Mouse (Mus musculus) frontal cortex, adult (tissue): ENCODE measurements around the gene Asic2.

Source experiments
- ATAC-seq: cut with Nextera tagmentation; 2 replicates; pipeline ENCODE4 v1.9.2; 2017; ENCODE audit warnings: mild to moderate bottlenecking, moderate library complexity, mixed read lengths; ENCODE audit not compliant: low TSS enrichment

Asic2 gene

GRCm38 (mm10) chr11:80868039-80868438 is 1100.2 kb downstream of the Asic2 start:
- ATAC-seq: no peak

DNA sequence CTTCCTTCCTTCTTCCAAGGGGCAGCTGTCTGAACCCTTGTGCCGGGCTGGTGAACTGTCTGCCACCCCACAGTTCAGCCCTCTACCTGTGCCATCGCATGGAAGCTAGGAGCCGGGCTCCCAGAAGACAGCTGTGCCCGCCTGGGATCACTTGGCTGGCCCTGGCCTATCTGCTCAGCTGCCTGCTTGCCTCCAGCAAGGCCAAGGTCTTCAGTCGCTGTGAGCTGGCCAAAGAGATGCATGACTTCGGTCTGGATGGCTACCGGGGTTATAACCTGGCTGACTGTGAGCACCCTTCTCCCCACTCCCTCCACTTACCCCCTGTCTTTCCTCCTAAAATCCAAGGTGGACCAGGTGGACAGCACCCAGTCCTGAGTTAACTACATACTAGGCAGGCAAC is 1105.3 kb downstream of the Asic2 start:
- ATAC-seq: no peak

DNA sequence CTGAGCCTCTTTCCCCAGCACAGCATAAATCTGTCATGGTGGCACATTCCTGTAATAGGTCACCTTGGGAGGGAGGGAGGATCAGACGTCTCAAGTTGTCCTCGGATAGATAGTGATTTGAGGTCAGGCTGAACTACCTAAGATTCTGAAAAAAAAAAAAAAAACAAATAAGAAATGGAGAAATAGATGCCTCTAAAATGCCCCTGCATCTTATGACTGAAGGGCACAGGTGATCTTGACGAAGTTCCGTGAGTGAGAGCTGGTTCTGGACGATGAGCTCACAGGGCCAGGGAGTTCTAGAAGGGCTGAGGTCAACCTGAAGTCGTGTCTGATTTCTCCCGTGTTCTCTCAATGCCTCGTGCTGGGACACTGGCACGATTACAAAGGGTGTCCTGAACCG is 1110.2 kb downstream of the Asic2 start, which contains the start of gene Spaca3:
Gene Spaca3 (plus strand): TSS at position 301 of the 400 bp plus-strand sequence.
- no peak for ATAC-seq

DNA sequence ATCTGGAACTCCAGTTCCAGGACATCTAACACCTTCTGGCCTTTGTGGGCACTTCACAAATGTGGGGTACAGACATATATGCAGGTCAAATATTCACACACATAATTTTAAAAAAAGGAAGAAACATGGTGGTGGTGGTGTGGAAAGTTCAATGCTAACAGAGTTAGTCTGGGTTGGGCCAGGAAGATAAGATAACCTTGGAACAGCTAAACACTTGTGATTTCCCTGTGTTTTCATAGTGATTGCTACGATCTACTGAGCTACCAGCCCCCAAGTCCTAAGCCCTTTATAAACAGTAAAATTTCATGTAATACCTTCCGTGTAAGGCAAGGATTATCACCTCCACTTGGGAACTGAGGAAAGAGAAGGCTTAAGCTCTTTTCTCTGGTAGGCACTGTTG is 1111.4 kb downstream of the Asic2 start:
- ATAC-seq: no peak

GRCm38 (mm10) chr11:80854908-80855307 is 1113.3 kb downstream of the Asic2 start:
- ATAC-seq: no peak

GRCm38 (mm10) chr11:80854430-80854829 is 1113.8 kb downstream of the Asic2 start:
- no peak for ATAC-seq

DNA sequence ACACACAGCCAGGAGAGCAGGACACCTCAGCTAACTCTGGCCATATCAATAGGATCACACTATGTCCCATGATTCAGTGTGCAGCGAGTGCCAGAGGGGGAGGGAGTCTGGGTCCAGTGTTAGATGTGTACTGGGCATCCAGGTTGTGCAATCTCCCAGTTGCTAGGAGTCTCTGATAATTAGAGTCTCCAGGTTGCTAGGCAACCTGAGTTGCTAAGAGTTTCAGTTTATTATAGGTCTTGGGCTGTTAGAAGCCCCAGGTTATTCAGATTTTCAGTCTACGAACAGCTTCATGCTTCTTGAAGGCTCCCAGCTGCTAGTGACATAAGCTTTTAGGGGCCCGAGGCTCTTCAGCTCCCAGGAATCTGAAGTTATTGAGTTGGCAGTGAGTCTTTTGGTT is 1115.2 kb downstream of the Asic2 start:
- no peak for ATAC-seq

- ATAC-seq: no peak
Observed at GRCm38 (mm10) chr11:80851859-80852258, 1116.4 kb downstream of the Asic2 start.

DNA sequence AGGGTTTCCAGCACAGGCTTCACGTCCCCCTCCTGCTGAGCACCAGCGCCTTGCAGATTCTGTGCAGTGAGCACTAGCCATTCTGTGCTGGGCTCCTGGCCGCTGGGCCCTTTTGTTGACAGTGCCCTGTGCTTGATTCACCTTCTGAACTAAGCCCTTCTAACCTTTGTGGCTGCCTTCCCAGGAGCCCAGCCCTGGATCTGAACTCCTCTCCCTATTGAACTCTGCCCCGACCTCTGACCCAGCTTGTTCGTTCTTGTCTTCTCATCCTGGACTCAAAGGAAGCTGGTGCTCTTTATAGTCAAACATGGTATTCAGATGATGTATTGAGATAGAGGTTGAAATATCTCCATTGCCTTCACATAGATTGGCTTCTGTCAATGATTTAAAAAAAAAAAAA is 1120.1 kb downstream of the Asic2 start:
- ATAC-seq: no peak

- no peak for ATAC-seq
Observed at GRCm38 (mm10) chr11:80846115-80846514, 1122.1 kb downstream of the Asic2 start.

DNA sequence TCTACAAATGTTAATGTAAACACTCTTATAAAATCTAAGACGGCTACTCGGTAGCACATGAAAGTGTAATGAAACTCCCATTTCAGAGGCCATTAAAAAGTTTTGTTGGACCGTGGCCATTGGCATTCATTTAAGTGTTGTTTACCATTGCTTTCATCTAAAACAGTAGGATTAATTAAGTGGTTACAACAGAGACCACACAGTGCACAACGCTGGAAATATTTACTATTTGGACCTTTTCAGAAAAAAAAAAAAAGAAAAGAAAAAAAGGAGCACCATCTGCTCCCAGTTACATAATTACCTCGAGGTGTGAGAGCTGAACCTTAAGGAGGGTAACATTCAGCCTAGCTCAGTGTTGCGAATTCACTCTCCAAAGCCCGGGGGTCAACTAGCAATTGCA is 1122.8 kb downstream of the Asic2 start:
- ATAC-seq: no peak

GRCm38 (mm10) chr11:80843435-80843834 is 1124.8 kb downstream of the Asic2 start:
- ATAC-seq: no peak

GRCm38 (mm10) chr11:80838724-80839123 is 1129.5 kb downstream of the Asic2 start:
- no peak for ATAC-seq

- no peak for ATAC-seq
Observed at GRCm38 (mm10) chr11:80835841-80836240, 1132.4 kb downstream of the Asic2 start.

DNA sequence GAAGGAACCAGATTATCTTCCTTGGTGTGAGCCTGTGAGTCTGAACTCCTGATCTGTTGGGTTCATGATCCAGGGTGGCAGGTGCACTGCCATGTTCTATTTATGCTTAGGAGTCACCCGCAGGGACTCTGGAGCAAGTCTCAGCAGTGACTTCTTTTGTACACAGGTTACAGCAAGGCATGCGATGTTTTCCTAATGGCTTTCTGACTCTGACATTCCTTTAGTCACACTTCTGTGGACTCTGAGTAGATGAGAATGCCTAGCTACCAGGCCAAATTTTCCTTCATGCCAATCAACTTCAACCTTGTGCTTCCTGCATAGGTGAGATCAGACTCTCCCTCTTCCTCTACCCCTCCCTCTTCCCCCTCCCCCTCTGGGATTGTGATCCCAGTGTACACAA is 1132.9 kb downstream of the Asic2 start:
- ATAC-seq: no peak
